Mouse (Mus musculus) hindbrain, postnatal 0 days (tissue): ENCODE measurements around the gene Topors. TPM values are rescaled to one million over a fixed set of nuclear protein-coding genes. Genes with fewer than 3 reads are reported as not detected.
"Not testable (repeated sequence)": the region's sequence is repeated elsewhere in the genome, so short reads cannot be mapped to it uniquely, and the experiment has no call there.

Experiments
- ATAC-seq: fragments of 200-750 bp; cut with Nextera tagmentation; 2 replicates; pipeline ENCODE4 v1.8.0; 2017; ENCODE audit warnings: mild to moderate bottlenecking, moderate TSS enrichment, moderate library complexity
- DNase-seq: peaks from one replicate; pipeline ENCODE4 v3.0.0-alpha.2; 2015; ENCODE audit warnings: low spot score
- H3K27ac ChIP-seq: fragments of 300-500 bp; sonication (generic); 2 replicates; pipeline ENCODE4 v1.5.1; 2014; ENCODE audit warnings: mild to moderate bottlenecking
- H3K27me3 ChIP-seq: fragments of 300-500 bp; sonication (generic); 2 replicates; pipeline ENCODE4 v1.6.1; 2014; ENCODE audit warnings: low read length, mixed read lengths; ENCODE audit not compliant: insufficient read depth
- H3K36me3 ChIP-seq: fragments of 300-500 bp; sonication (generic); 2 replicates; pipeline ENCODE4 v1.6.1; 2014; ENCODE audit warnings: low read length, mixed read lengths; ENCODE audit not compliant: insufficient read depth
- H3K4me1 ChIP-seq: fragments of 300-500 bp; sonication (generic); 2 replicates; pipeline ENCODE4 v1.6.1; 2014; ENCODE audit warnings: antibody characterized with exemption, low read length, mixed read lengths; ENCODE audit not compliant: insufficient read depth
- H3K4me2 ChIP-seq: fragments of 300-500 bp; sonication (generic); 2 replicates; pipeline ENCODE4 v1.6.1; 2014; ENCODE audit warnings: low read depth, mild to moderate bottlenecking, low read length, moderate library complexity, mixed read lengths
- H3K4me3 ChIP-seq: fragments of 300-500 bp; sonication (generic); 2 replicates; pipeline ENCODE4 v1.5.1; 2014; ENCODE audit warnings: low read length
- H3K9ac ChIP-seq: fragments of 300-500 bp; sonication (generic); replicated peaks from 2 replicates; pipeline ENCODE4 v1.6.1; 2014; ENCODE audit warnings: mild to moderate bottlenecking, low read length, moderate library complexity, mixed read lengths
- H3K9me3 ChIP-seq: fragments of 300-500 bp; sonication (generic); 2 replicates; pipeline ENCODE4 v1.6.1; 2016; ENCODE audit warnings: low read length, mixed read lengths
- CTCF ChIP-seq: IDR thresholded peaks from 2 replicates; pipeline ENCODE4 v1.5.1; 2016; ENCODE audit warnings: antibody characterized with exemption, control low read depth, low read depth
- WGBS: fragments of 180-500 bp; shearing (Covaris S2); extraction: QIAGEN DNeasy Blood & Tissue Kit; methylation state at CpG from one replicate; pipeline ENCODE4 v1.1.7; 2014; 5-methylcytosine and 5-hydroxymethylcytosine counted together
- polyA plus RNA-seq: library from polyadenylated mRNA; unstranded; fragments of >200 nt; fragmentation: Nextera tagmentation; extraction: Ambion mirVana; gene quantifications from 2 replicates; pipeline ENCODE4 v1.2.1, GENCODE M21; 2015
- total RNA-seq: library from RNA; depleted of rRNA; stranded (reverse); fragments of >200 nt; gene quantifications from 2 replicates; pipeline ENCODE4 v1.2.3, GENCODE M21; 2014

The Topors gene
- total and polyA plus RNA-seq, 2 experiments from 2014 or later, result 19.1 to 30.0 TPM

DNA sequence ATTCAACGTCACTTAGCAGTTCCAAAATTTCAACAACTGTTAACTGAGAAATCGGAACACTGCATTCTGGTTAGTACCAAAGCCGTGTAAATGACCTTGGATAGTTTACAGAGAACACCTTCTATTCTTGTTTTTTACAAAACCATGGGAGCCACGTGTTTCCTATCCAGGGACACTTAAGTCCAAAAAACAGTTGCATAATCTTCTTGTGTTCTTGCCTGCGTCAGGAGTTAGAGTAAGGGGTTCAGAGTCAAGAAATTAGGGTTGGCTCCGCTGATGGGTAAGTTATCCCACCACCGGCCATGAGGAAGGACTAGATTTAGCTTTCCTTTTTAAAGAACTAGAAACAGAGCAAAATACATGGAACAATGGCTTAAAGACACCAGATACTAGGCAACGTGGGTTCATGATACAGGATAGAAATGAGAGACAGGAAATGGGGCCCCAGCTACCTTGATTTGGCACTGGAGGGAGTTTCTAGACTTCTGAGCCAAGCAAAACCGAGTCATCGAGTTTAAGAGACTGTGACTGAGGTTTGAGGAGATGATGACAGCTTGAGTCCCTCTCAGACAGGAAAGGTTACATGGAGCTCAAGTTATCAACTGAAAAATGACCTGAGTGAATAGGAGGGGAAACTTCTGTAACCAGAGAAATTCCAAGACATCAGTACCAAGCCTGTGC is 32.9 kb upstream of the Topors start:
- ATAC-seq (no peak), DNase-seq (no peak)
- no peak overlapping the region for H3K9ac ChIP-seq
- no peak overlapping the region for H3K4me3 ChIP-seq
- 84% methylated on average over 10 of the region's 10 CpGs for WGBS
- H3K4me1 ChIP-seq, result no peaks in the 10 kb centered on the region
- no peak overlapping the region for H3K4me2 ChIP-seq
- no peaks in the 10 kb centered on the region for H3K9me3 ChIP-seq
- no peak overlapping the region for H3K27ac ChIP-seq
- TF ChIP-seq CTCF, result no peak
- H3K36me3 ChIP-seq, result no peaks in the 10 kb centered on the region
- H3K27me3 ChIP-seq, result no peaks in the 10 kb centered on the region

DNA sequence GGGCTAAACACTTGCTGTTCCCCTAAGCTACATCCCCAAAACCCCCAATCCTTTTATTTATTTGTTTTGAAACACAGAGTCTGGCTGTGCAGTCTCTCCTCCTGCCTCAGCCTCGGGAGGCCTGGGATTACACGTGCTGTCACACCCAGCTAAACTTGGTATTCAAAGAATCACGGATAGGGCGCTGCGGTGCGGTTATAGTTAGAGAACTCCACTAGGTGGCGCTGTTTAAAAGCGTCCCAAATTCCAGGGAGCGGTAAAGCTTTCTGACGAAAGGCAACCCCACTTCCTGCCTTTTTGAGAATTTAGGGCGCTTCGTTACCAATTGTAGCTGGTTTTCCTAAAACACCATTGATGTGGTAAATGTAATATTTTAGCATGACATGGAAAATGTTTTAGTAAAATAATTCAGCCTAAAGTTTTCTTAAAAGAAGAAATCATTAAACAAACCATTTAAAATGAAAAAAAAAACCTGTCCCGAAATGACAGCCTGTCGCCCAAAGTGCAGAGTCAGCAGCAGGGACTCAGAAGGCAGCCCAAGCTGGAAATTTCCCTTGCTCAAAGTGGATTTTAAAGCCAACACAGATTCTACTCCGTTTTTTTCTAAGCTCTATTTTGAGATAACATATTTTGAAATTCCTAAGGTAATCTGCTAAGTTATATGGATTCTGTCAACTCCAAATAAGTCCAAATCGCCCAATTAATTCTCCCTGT is 31.6 kb upstream of the Topors start:
- Histone ChIP-seq H3K27ac (no peak overlapping the region), H3K9me3 (no peaks in the 10 kb centered on the region), H3K4me1 (no peaks in the 10 kb centered on the region), H3K9ac (no peak overlapping the region), H3K4me2 (peak overlapping the region; percentile 49), H3K36me3 (no peaks in the 10 kb centered on the region), H3K27me3 (no peaks in the 10 kb centered on the region), H3K4me3 (0 out of 2 replicates have a peak overlapping the region, but pooled peaks have one; percentile 14)
- DNase-seq (peak; percentile 93), ATAC-seq (peak; percentile 77)
- TF ChIP-seq CTCF, result peak; percentile 92
- 9% methylated on average over 16 of the region's 16 CpGs for WGBS

GRCm38 (mm10) chr4:40299169-40299568 is 29.5 kb upstream of the Topors start:
- DNase-seq (no peak), ATAC-seq (no peak)
- Histone ChIP-seq H3K27ac (no peak overlapping the region), H3K4me1 (no peaks in the 10 kb centered on the region), H3K4me2 (no peak overlapping the region), H3K9ac (no peak overlapping the region), H3K27me3 (no peaks in the 10 kb centered on the region), H3K36me3 (no peaks in the 10 kb centered on the region), H3K4me3 (no peak overlapping the region), H3K9me3 (no peaks in the 10 kb centered on the region)
- WGBS, result 79% methylated on average over 5 of the region's 5 CpGs
- no peak for TF ChIP-seq CTCF

DNA sequence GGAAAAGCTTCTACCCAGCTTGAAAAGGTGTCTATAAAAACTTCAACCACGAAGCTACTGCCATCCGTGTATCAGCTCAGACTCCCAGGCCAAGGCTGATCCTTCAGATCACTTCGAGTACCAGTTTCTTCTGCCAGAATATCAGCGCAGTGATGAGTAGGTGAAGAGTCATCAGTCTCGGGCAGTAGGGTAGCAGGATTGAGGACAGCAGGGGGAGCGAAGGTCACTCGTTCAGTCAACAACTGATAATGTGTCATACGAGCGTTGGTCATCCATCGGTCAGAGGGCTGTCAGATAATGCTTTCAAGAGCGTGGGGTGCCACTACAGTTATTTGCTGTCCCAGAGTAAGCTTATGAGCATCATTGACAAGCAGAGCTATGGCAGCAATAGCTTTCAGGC is 21.9 kb upstream of the Topors start:
- not testable (repeated sequence) for DNase-seq, H3K36me3 ChIP-seq, H3K4me2 ChIP-seq, ATAC-seq, H3K27me3 ChIP-seq, H3K9me3 ChIP-seq, H3K4me3 ChIP-seq, H3K4me1 ChIP-seq, H3K9ac ChIP-seq, H3K27ac ChIP-seq
- WGBS, result 95% methylated on average over 11 of the region's 11 CpGs

- no peak for ATAC-seq
- no peaks in the 10 kb centered on the region for H3K9me3 ChIP-seq
- no peaks in the 10 kb centered on the region for H3K4me1 ChIP-seq
- H3K27ac ChIP-seq, result no peak overlapping the region
- 87% methylated on average over 2 of the region's 2 CpGs for WGBS
- TF ChIP-seq CTCF, result no peak
- no peak overlapping the region for H3K9ac ChIP-seq
- no peak overlapping the region for H3K4me2 ChIP-seq
- H3K36me3 ChIP-seq, result no peaks in the 10 kb centered on the region
- no peaks in the 10 kb centered on the region for H3K27me3 ChIP-seq
- no peak for DNase-seq
- H3K4me3 ChIP-seq, result no peak overlapping the region
These were observed 19.4 kb upstream of the Topors start for GRCm38 (mm10) chr4:40289046-40289445.

GRCm38 (mm10) chr4:40287415-40287814 is 17.8 kb upstream of the Topors start:
- H3K27ac ChIP-seq, result no peak overlapping the region
- no peak for DNase-seq
- no peaks in the 10 kb centered on the region for H3K4me1 ChIP-seq
- no peaks in the 10 kb centered on the region for H3K27me3 ChIP-seq
- no peak for TF ChIP-seq CTCF
- 77% methylated on average over 6 of the region's 6 CpGs for WGBS
- ATAC-seq, result no peak
- no peak overlapping the region for H3K4me3 ChIP-seq
- H3K9ac ChIP-seq, result no peak overlapping the region
- H3K9me3 ChIP-seq, result no peaks in the 10 kb centered on the region
- H3K4me2 ChIP-seq, result no peak overlapping the region
- no peaks in the 10 kb centered on the region for H3K36me3 ChIP-seq

DNA sequence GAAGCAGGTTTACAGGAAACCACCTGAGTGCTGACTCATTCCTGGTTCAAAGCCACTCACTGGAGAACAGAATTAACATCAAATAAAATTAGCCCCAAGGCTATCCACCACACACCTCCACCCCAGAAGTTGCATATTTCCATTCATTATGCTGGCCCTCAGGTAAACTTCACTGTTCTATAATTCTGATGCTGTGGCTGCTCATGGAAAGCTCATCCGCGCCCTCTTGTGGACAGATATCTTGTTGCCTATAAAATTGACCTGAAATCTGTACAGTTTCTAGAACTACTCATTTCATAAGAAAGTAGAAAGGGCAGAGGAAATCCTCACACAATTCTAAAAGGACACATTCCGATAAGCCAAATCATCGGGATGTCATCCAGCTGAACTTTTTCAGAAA is 15.9 kb upstream of the Topors start:
- no peaks in the 10 kb centered on the region for H3K36me3 ChIP-seq
- ATAC-seq, result no peak
- peak; percentile 79 for DNase-seq
- peak; percentile 83 for TF ChIP-seq CTCF
- H3K27me3 ChIP-seq, result no peaks in the 10 kb centered on the region
- no peaks in the 10 kb centered on the region for H3K4me1 ChIP-seq
- no peak overlapping the region for H3K4me2 ChIP-seq
- no peak overlapping the region for H3K9ac ChIP-seq
- H3K9me3 ChIP-seq, result no peaks in the 10 kb centered on the region
- H3K27ac ChIP-seq, result no peak overlapping the region
- H3K4me3 ChIP-seq, result no peak overlapping the region
- WGBS, result 16% methylated on average over 4 of the region's 4 CpGs
